ENCODE assay signal across 7 mouse cellular contexts in genomic region chr7:90444206-90444605, GRCm38 (mm10). TPM values are rescaled to one million over a fixed set of nuclear protein-coding genes. Genes with fewer than 3 reads are reported as not detected.
DNase-seq lines count a peak whose midpoint lies in the region; ATAC-seq and TF ChIP-seq lines count a peak whose summit lies in the region.

No protein-coding gene starts in this region.

- 2% methylated on average over 6 of the region's 6 CpGs for WGBS in spleen, adult 2 months
- WGBS in hindbrain, embryonic 13.5 days, result 2% methylated on average over 6 of the region's 6 CpGs
- WGBS in midbrain, embryonic 11.5 days, result under 1% methylated on average over 6 of the region's 6 CpGs

- no peak for TF ChIP-seq CTCF in spleen, adult 2 months (IDR thresholded peaks at IDR 0.05; ENCODE audit: extremely low read depth, insufficient read depth, insufficient read length, insufficient replicate concordance)
- no peak for TF ChIP-seq CTCF in cortical plate, adult 2 months (IDR thresholded peaks at IDR 0.05; ENCODE audit: extremely low read depth, insufficient read depth, low read length)

- no peak overlapping the region for H3K27ac ChIP-seq in spleen, adult 2 months (ENCODE audit: insufficient read depth, low read length)
- H3K27ac ChIP-seq in cortical plate, adult 2 months (ENCODE audit: insufficient read depth, low read length), result 0 out of 2 replicates have a peak overlapping the region, but pooled peaks have one; percentile 99
- H3K27ac ChIP-seq in hindbrain, embryonic 13.5 days, result peak overlapping the region; percentile 98; the same call in 1 of the 2 replicates
- H3K27ac ChIP-seq in midbrain, embryonic 11.5 days (ENCODE audit: low read depth, low read length), result no peak overlapping the region

- peaks cover 4% of the 10 kb centered on the region for H3K4me1 ChIP-seq in spleen, adult 2 months (ENCODE audit: control insufficient read depth, insufficient read depth, insufficient read length)
- H3K4me1 ChIP-seq in cortical plate, adult 2 months (ENCODE audit: control insufficient read depth, insufficient read depth, low read length), result no peaks in the 10 kb centered on the region; the same call in 1 of the 2 replicates
- peaks cover 9% of the 10 kb centered on the region for H3K4me1 ChIP-seq in hindbrain, embryonic 13.5 days (replicated peaks)
- H3K4me1 ChIP-seq in midbrain, embryonic 11.5 days (ENCODE audit: control insufficient read depth, insufficient read depth, low read length), result peaks cover 5% of the 10 kb centered on the region

- peaks cover 2% of the 10 kb centered on the region for H3K36me3 ChIP-seq in spleen, adult 2 months (ENCODE audit: control insufficient read depth, insufficient read depth, low read length)
- H3K36me3 ChIP-seq in hindbrain, embryonic 13.5 days, result peaks cover 6% of the 10 kb centered on the region
- no peaks in the 10 kb centered on the region for H3K36me3 ChIP-seq in midbrain, embryonic 11.5 days (ENCODE audit: control insufficient read depth, insufficient read depth, low read length)

- no peak for ATAC-seq in hindbrain, embryonic 13.5 days (ENCODE audit: low FRiP score)
- no peak for ATAC-seq in midbrain, embryonic 11.5 days (ENCODE audit: low FRiP score)

- peak overlapping the region; percentile 98 for H3K4me2 ChIP-seq in hindbrain, embryonic 13.5 days
- H3K4me2 ChIP-seq in midbrain, embryonic 11.5 days, result peak overlapping the region; percentile 92

- H3K27me3 ChIP-seq in spleen, adult 2 months (ENCODE audit: control insufficient read depth, insufficient read depth, low read length), result no peaks in the 10 kb centered on the region
- no peaks in the 10 kb centered on the region for H3K27me3 ChIP-seq in hindbrain, embryonic 13.5 days
- no peaks in the 10 kb centered on the region for H3K27me3 ChIP-seq in midbrain, embryonic 11.5 days (ENCODE audit: control insufficient read depth, insufficient read depth, low read length)

- peak overlapping the region; percentile 97 for H3K9ac ChIP-seq in hindbrain, embryonic 13.5 days
- peak overlapping the region; percentile 98 for H3K9ac ChIP-seq in midbrain, embryonic 11.5 days (ENCODE audit: low read length)

- DNase-seq in spleen, adult 2 months (ENCODE audit: low read depth in 1 of 2, low spot score in 2 of 2), result no peak
- no peak for DNase-seq in spleen, postnatal 36 days (ENCODE audit: low spot score in 2 of 2)
- DNase-seq in midbrain, embryonic 11.5 days (ENCODE audit: low spot score, missing footprints), result peak; percentile 90
- DNase-seq in gastrocnemius, postnatal 4 days (ENCODE audit: low spot score in 2 of 2), result no peak
- DNase-seq in left cerebral cortex, adult 8-10 months (ENCODE audit: low spot score in 2 of 2), result no peak

- no peak for TF ChIP-seq POLR2A in spleen, adult 2 months (IDR thresholded peaks at IDR 0.05; ENCODE audit: low read depth, low read length)
- no peak for TF ChIP-seq POLR2A in cortical plate, adult 2 months (IDR thresholded peaks at IDR 0.05; ENCODE audit: extremely low read depth, insufficient read depth, low read length)

- H3K9me3 ChIP-seq in hindbrain, embryonic 13.5 days, result no peaks in the 10 kb centered on the region
- no peaks in the 10 kb centered on the region for H3K9me3 ChIP-seq in midbrain, embryonic 11.5 days (ENCODE audit: control insufficient read depth, low read length)

- H3K4me3 ChIP-seq in spleen, adult 2 months (ENCODE audit: extremely low read depth, insufficient read depth, insufficient read length), result peak overlapping the region; percentile 100
- peak overlapping the region; percentile 98 for H3K4me3 ChIP-seq in cortical plate, adult 2 months (ENCODE audit: insufficient read depth, low read length)
- peak overlapping the region; percentile 98 for H3K4me3 ChIP-seq in hindbrain, embryonic 13.5 days
- peak overlapping the region; percentile 98 for H3K4me3 ChIP-seq in midbrain, embryonic 11.5 days (ENCODE audit: low read depth, low read length)

RNA-seq across cellular contexts. Expression of gene Crebzf, which starts 1.7 kb away (rescaled TPM):
- polyA plus RNA-seq in spleen, adult 2 months (2012; rRNA removed), result 39.4 and 59.1 TPM in 2 replicates
- 103 and 120 TPM in 2 replicates for polyA plus RNA-seq in cortical plate, adult 2 months (2012; rRNA removed)
- 33.8 and 38.9 TPM in 2 replicates for polyA plus RNA-seq in hindbrain, embryonic 13.5 days (2015; fragmentation: Nextera tagmentation; extraction: Ambion mirVana)
- 49.9 and 52.3 TPM in 2 replicates for polyA plus RNA-seq in midbrain, embryonic 11.5 days (2014; fragmentation: Nextera tagmentation; extraction: Ambion mirVana)
- 10 to 100 TPM; 37.6 to 44.0 TPM for total RNA-seq in gastrocnemius, postnatal 4 days (2021)
- 10 to 100 TPM; 67.4 to 93.4 (median 75.2) TPM for total RNA-seq in left cerebral cortex, adult 8-10 months (2022)

RNA-seq across cellular contexts. Expression of gene Tmem126a, which starts 12.8 kb away (rescaled TPM):
- polyA plus RNA-seq in spleen, adult 2 months (2012; rRNA removed), result 4.2 and 5.2 TPM in 2 replicates
- polyA plus RNA-seq in cortical plate, adult 2 months (2012; rRNA removed), result 39.7 and 42.8 TPM in 2 replicates
- polyA plus RNA-seq in hindbrain, embryonic 13.5 days (2015; fragmentation: Nextera tagmentation; extraction: Ambion mirVana), result 134 and 140 TPM in 2 replicates
- polyA plus RNA-seq in midbrain, embryonic 11.5 days (2014; fragmentation: Nextera tagmentation; extraction: Ambion mirVana), result 116 and 123 TPM in 2 replicates
- 10 to 100 TPM; 53.9 TPM for total RNA-seq in gastrocnemius, postnatal 4 days (2021)
- total RNA-seq in left cerebral cortex, adult 8-10 months (2022), result 10 to 100 TPM; 37.1 to 40.9 (median 38.4) TPM

RNA-seq across cellular contexts. Expression of gene Ccdc89, which starts 17.8 kb away (rescaled TPM):
- polyA plus RNA-seq in spleen, adult 2 months (2012; rRNA removed), result not detected in 2 replicates
- 0.81 and 0.93 TPM in 2 replicates for polyA plus RNA-seq in cortical plate, adult 2 months (2012; rRNA removed)
- polyA plus RNA-seq in hindbrain, embryonic 13.5 days (2015; fragmentation: Nextera tagmentation; extraction: Ambion mirVana), result 2.0 and 2.2 TPM in 2 replicates
- polyA plus RNA-seq in midbrain, embryonic 11.5 days (2014; fragmentation: Nextera tagmentation; extraction: Ambion mirVana), result 3.6 and 3.9 TPM in 2 replicates
- total RNA-seq in gastrocnemius, postnatal 4 days (2021), result under 1 TPM; 0.21 to 0.34 TPM
- 1 to 10 TPM in 2 of 4 experiments, under 1 TPM in 2; 0.82 to 1.1 (median 0.98) TPM for total RNA-seq in left cerebral cortex, adult 8-10 months (2022)

RNA-seq across cellular contexts. Expression of gene Tmem126b, which starts 31.6 kb away (rescaled TPM):
- polyA plus RNA-seq in spleen, adult 2 months (2012; rRNA removed), result 3.5 and 3.9 TPM in 2 replicates
- polyA plus RNA-seq in cortical plate, adult 2 months (2012; rRNA removed), result 24.9 and 26.4 TPM in 2 replicates
- polyA plus RNA-seq in hindbrain, embryonic 13.5 days (2015; fragmentation: Nextera tagmentation; extraction: Ambion mirVana), result 45.7 TPM in 2 replicates
- polyA plus RNA-seq in midbrain, embryonic 11.5 days (2014; fragmentation: Nextera tagmentation; extraction: Ambion mirVana), result 46.9 and 48.2 TPM in 2 replicates
- 10 to 100 TPM; 15.9 to 16.1 TPM for total RNA-seq in gastrocnemius, postnatal 4 days (2021)
- 10 to 100 TPM; 25.4 to 27.3 (median 26.5) TPM for total RNA-seq in left cerebral cortex, adult 8-10 months (2022)

RNA-seq across cellular contexts. Expression of gene Dlg2, which starts 32.3 kb away (rescaled TPM):
- 1.7 and 2.1 TPM in 2 replicates for polyA plus RNA-seq in spleen, adult 2 months (2012; rRNA removed)
- polyA plus RNA-seq in cortical plate, adult 2 months (2012; rRNA removed), result 137 and 139 TPM in 2 replicates
- 18.6 and 19.4 TPM in 2 replicates for polyA plus RNA-seq in hindbrain, embryonic 13.5 days (2015; fragmentation: Nextera tagmentation; extraction: Ambion mirVana)
- 1.8 and 2.5 TPM in 2 replicates for polyA plus RNA-seq in midbrain, embryonic 11.5 days (2014; fragmentation: Nextera tagmentation; extraction: Ambion mirVana)
- 1 to 10 TPM; 4.1 to 4.5 TPM for total RNA-seq in gastrocnemius, postnatal 4 days (2021)
- total RNA-seq in left cerebral cortex, adult 8-10 months (2022), result 100 to 1,000 TPM; 251 to 298 (median 273) TPM

Comparison
In these comparisons a context has a peak if more than half of its experiments do, and no peak if none do; other contexts are left out.
1. H3K27ac ChIP-seq: peak in cortical plate, adult 2 months (single experiment) and hindbrain, embryonic 13.5 days (single experiment); none in spleen, adult 2 months (single experiment) and midbrain, embryonic 11.5 days (single experiment).
2. Peak in every context shown above with its lines, with median percentiles within 50 percentile points of each other: H3K4me3 ChIP-seq.